Mouse (Mus musculus): ENCODE data around the gene Camk2g. TPM values are rescaled to one million over a fixed set of nuclear protein-coding genes. Genes with fewer than 3 reads are reported as not detected.
A peak's percentile ranks its signal among the peaks of the same experiment; 100 is the strongest.

Gene Camk2g
- 8.1 and 12.0 TPM in 2 replicates for polyA plus RNA-seq (2012; rRNA removed)

DNA sequence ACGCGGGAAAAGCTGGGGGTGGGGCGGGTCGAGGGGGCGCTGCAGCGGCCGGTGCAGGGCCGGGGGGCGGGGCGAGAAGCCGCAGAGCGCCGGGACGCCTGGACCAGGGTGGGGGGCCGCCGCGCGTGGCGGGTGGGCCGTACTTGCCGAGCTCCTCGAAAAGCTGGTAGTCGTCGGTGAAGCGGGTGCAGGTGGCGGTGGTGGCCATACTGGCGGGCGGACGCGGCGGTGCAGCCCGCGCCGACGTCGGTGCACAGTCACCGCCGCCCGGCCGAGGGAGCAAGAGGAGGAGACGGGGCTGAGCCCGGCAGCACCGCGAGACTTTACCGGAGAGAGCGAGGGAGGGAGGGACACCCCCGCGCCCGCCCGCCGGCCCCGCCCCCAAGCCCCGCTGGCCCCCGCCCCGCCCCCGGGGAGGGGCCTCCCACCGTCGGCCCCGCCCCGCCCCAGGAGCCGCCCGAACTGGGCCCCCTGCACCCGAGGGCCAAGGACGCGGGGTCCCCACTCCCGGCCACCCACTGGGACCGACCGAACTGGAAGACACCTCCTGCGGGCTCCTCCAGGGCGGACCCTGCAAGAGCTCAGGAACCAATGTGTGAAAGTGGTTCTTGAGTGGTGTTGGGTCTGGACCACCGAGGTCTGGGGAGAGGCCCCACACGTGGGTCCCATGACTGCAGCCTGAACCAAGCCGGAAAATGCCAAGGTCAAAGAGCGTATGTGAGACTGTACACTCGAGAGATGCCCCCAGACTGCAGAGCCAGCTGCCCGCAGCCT, at the start of gene Camk2g:
Gene Camk2g, minus strand, starts transcription at position 331 of the 774 bp plus-strand sequence.
- H3K36me3 ChIP-seq (ENCODE audit: control insufficient read depth, insufficient read depth, low read length): peaks cover 7% of the 10 kb centered on the region; the same call in 1 of the 2 replicates
- 1% methylated on average over 65 of the region's 76 CpGs for WGBS
- 0 out of 2 replicates have a peak within 1 kb of the TSS, but pooled peaks have one; percentile 21 for H3K27ac ChIP-seq (ENCODE audit: insufficient read depth, low read depth, low read length)
- TF ChIP-seq CTCF (IDR thresholded peaks at IDR 0.05; ENCODE audit: extremely low read depth, insufficient read length, insufficient replicate concordance, low read depth, low read length) (no peak), POLR2A (IDR thresholded peaks at IDR 0.05; ENCODE audit: low read depth, low read length) (peak; percentile 44)
- peak within 1 kb of the TSS; percentile 99 for H3K4me3 ChIP-seq (ENCODE audit: low read depth, low read length)
- H3K27me3 ChIP-seq (ENCODE audit: control insufficient read depth, insufficient read depth, low read length): no peaks in the 10 kb centered on the region
- H3K4me1 ChIP-seq (ENCODE audit: control insufficient read depth, insufficient read depth, insufficient read length, low read length): peaks cover 11% of the 10 kb centered on the region

DNA sequence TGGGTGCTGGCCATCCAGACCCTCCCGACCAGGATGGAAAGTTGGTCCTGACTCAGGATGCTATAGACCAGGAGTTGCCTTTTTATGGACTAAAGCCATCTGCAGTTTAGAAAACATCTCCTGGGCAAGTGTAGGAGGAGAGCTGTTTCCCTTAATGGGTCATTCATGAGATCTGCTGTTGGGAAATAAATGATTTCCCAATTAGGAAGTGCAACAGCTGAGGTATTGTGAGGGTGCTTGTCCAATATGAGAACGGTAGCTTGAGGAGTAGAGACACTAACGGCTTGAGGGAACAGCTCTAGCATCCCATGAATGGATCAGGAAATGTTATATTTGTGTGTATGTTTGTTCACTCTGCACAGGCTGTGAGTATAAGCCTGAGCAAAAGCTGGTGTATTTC, 48.7 kb upstream of the Camk2g start:
- Histone ChIP-seq H3K4me1 (ENCODE audit: control insufficient read depth, insufficient read depth, insufficient read length, low read length) (no peaks in the 10 kb centered on the region), H3K4me3 (ENCODE audit: low read depth, low read length) (no peak overlapping the region), H3K27me3 (ENCODE audit: control insufficient read depth, insufficient read depth, low read length) (no peaks in the 10 kb centered on the region), H3K27ac (ENCODE audit: insufficient read depth, low read depth, low read length) (no peak overlapping the region), H3K36me3 (ENCODE audit: control insufficient read depth, insufficient read depth, low read length) (no peaks in the 10 kb centered on the region)
- TF ChIP-seq POLR2A (IDR thresholded peaks at IDR 0.05; ENCODE audit: low read depth, low read length) (no peak), CTCF (IDR thresholded peaks at IDR 0.05; ENCODE audit: extremely low read depth, insufficient read length, insufficient replicate concordance, low read depth, low read length) (no peak)
- 75% methylated on average over 3 of the region's 3 CpGs for WGBS

DNA sequence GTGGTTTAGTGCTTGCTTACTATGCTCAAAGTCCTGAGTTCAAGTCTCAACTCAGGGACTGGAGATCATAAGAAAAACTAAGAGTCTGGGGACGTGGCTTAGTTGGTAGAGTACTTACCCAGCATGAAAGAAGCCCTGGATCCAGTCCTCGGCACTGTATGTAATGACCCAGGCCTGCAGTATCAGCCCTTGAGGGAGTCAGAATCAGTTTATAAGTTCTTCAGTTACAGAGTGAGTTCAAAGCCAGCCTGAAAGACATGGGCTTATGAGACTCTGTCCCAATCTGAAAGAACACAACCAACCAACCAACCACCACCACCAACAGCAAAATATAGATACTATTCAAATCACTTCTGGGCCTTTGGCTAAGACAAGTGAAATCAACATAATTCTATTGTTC, 47.6 kb upstream of the Camk2g start:
- TF ChIP-seq CTCF (IDR thresholded peaks at IDR 0.05; ENCODE audit: extremely low read depth, insufficient read length, insufficient replicate concordance, low read depth, low read length): no peak
- no peak for TF ChIP-seq POLR2A (IDR thresholded peaks at IDR 0.05; ENCODE audit: low read depth, low read length)
- no peaks in the 10 kb centered on the region; the same call in 1 of the 2 replicates for H3K4me1 ChIP-seq (ENCODE audit: control insufficient read depth, insufficient read depth, insufficient read length, low read length)
- H3K27ac ChIP-seq (ENCODE audit: insufficient read depth, low read depth, low read length): no peak overlapping the region
- H3K27me3 ChIP-seq (ENCODE audit: control insufficient read depth, insufficient read depth, low read length): 0 out of 2 replicates have a peak, but pooled peaks cover 3% of the 10 kb centered on the region
- WGBS: 90% methylated on average over 2 of the region's 2 CpGs
- no peak overlapping the region for H3K4me3 ChIP-seq (ENCODE audit: low read depth, low read length)
- no peaks in the 10 kb centered on the region for H3K36me3 ChIP-seq (ENCODE audit: control insufficient read depth, insufficient read depth, low read length)

DNA sequence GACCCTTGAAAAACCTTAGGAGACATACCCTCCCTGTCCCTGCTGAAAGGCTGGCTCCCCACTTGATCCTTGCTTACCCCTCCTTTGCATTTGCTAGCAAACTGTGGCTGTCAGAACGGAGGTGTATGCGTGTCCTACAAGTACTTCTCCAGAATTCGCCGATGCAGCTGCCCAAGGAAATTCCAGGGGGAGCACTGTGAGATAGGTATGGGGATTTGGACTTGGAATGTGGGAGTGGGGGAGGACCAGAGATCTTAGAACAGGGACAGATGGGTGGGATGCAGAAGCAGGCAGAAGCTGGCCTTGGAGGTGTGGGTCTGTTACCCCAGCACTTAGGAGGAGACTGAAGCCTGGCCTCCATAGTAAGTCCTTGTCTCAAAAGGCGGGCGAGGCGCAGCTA, 43.8 kb upstream of the Camk2g start:
- Histone ChIP-seq H3K4me1 (ENCODE audit: control insufficient read depth, insufficient read depth, insufficient read length, low read length) (no peaks in the 10 kb centered on the region; the same call in 1 of the 2 replicates), H3K36me3 (ENCODE audit: control insufficient read depth, insufficient read depth, low read length) (no peaks in the 10 kb centered on the region), H3K4me3 (ENCODE audit: low read depth, low read length) (peak overlapping the region; percentile 10; the same call in 1 of the 2 replicates), H3K27me3 (ENCODE audit: control insufficient read depth, insufficient read depth, low read length) (0 out of 2 replicates have a peak, but pooled peaks cover 3% of the 10 kb centered on the region), H3K27ac (ENCODE audit: insufficient read depth, low read depth, low read length) (no peak overlapping the region)
- WGBS: 88% methylated on average over 7 of the region's 7 CpGs
- TF ChIP-seq POLR2A (IDR thresholded peaks at IDR 0.05; ENCODE audit: low read depth, low read length): no peak
- TF ChIP-seq CTCF (IDR thresholded peaks at IDR 0.05; ENCODE audit: extremely low read depth, insufficient read length, insufficient replicate concordance, low read depth, low read length): no peak

DNA sequence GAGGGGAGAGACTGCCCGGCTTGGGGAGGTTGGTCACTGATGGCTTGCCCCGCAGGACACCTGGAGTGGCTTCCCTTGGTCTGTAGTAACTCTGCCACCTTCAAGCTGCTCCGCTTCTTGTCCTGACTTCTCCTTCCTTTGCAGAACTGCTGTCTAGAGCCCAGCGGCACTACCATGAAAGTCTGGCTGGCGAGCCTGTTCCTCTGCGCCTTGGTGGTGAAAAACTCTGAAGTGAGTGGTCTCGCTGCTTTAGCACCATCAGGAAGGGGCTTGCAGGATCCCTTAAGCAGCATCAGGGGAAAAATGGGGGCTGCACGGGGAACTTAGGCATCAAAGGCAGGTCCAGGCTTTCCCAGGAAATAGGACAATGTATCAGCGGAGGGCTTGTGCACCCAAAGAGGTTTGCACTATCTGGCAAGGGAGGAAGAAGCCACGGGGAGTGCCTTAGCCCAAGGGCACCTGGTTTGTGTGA, 43.1 kb upstream of the Camk2g start:
- Histone ChIP-seq H3K4me3 (ENCODE audit: low read depth, low read length) (peak overlapping the region; percentile 62), H3K27me3 (ENCODE audit: control insufficient read depth, insufficient read depth, low read length) (0 out of 2 replicates have a peak, but pooled peaks cover 3% of the 10 kb centered on the region), H3K27ac (ENCODE audit: insufficient read depth, low read depth, low read length) (0 out of 2 replicates have a peak overlapping the region, but pooled peaks have one; percentile 2), H3K36me3 (ENCODE audit: control insufficient read depth, insufficient read depth, low read length) (no peaks in the 10 kb centered on the region), H3K4me1 (ENCODE audit: control insufficient read depth, insufficient read depth, insufficient read length, low read length) (no peaks in the 10 kb centered on the region; the same call in 1 of the 2 replicates)
- 13% methylated on average over 10 of the region's 10 CpGs for WGBS
- TF ChIP-seq CTCF (IDR thresholded peaks at IDR 0.05; ENCODE audit: extremely low read depth, insufficient read length, insufficient replicate concordance, low read depth, low read length) (no peak), POLR2A (IDR thresholded peaks at IDR 0.05; ENCODE audit: low read depth, low read length) (no peak)

DNA sequence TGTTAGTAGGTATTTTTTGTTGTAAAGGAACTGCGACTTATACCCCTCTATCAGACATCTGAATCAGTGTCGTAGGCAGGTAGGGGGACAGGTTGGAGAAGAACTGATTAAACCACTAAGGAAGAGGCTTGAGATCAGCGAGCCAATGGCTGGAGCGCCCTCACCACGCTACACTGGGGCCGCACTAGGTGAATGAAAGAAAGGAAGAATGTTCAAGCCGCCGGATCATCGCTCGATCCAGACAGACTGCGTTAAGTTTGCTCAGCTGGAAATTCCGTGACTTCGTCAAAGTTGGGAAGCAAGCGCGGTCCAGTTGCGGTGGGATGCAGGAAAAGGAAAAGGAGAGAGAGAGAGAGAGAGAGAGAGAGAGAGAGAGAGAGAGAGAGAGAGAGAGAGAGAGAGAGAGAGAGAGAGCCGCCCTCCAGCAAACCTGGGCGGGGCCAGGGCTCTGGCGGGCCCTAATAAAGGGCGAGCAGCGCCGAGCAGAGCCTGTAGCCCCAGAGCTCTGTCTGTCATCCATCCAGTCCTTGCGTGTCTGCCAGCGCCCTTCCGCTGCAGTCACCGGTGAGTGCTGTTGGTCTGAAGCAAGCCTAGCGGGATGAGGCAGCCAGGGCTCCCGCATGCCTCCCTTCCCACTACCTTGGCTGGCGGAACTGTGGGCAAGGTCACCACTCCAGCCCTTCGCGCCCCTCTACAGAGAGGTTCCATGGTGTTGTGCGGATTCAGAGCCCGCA, 42.5 kb upstream of the Camk2g start, which contains the start of gene Plau:
Gene Plau, plus strand, starts transcription at position 490 of the 734 bp plus-strand sequence.
- H3K27ac ChIP-seq (ENCODE audit: insufficient read depth, low read depth, low read length): 0 out of 2 replicates have a peak within 1 kb of the TSS, but pooled peaks have one; percentile 2
- peak within 1 kb of the TSS; percentile 62 for H3K4me3 ChIP-seq (ENCODE audit: low read depth, low read length)
- H3K27me3 ChIP-seq (ENCODE audit: control insufficient read depth, insufficient read depth, low read length): 0 out of 2 replicates have a peak, but pooled peaks cover 3% of the 10 kb centered on the region
- 2% methylated on average over 32 of the region's 33 CpGs for WGBS
- H3K4me1 ChIP-seq (ENCODE audit: control insufficient read depth, insufficient read depth, insufficient read length, low read length): no peaks in the 10 kb centered on the region; the same call in 1 of the 2 replicates
- TF ChIP-seq POLR2A (IDR thresholded peaks at IDR 0.05; ENCODE audit: low read depth, low read length) (peak; percentile 61; the same call in 1 of the 2 replicates), CTCF (IDR thresholded peaks at IDR 0.05; ENCODE audit: extremely low read depth, insufficient read length, insufficient replicate concordance, low read depth, low read length) (no peak)
- H3K36me3 ChIP-seq (ENCODE audit: control insufficient read depth, insufficient read depth, low read length): no peaks in the 10 kb centered on the region
